Mouse (Mus musculus) kidney, adult 2 months (tissue): ENCODE data around the gene Arhgdib.

ENCODE experiments used
- CTCF ChIP-seq: fragments of 200-500 bp; conservative IDR thresholded peaks from 2 replicates; pipeline ENCODE4 v1.5.1; 2011; ENCODE audit warnings: low read depth, mild to moderate bottlenecking, control low read depth, low read length, moderate library complexity, mixed read lengths; ENCODE audit not compliant: insufficient read depth, insufficient read length
- POLR2A ChIP-seq: fragments of 200-500 bp; IDR thresholded peaks from one replicate; pipeline ENCODE4 v1.6.1; 2011; ENCODE audit warnings: low read depth, low read length, control low read depth

DNA sequence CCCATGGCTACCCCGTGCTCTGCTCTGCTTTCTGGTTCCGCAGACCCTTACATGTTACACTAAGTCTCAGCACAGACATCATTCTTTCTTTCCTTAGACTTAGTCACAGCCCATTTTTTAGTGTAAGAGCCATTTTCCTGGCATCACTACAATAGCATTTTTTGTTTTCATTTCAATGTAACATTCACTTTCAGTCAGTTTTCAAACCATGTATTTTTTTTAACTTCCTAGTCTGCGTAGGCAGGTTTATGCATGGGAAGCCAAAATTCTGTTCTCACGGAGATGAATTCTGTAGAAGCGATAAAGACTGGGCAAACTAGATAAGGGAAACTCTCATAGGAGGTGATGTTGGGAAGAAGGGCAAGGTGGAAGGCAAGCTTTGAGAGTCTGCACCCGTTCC, 52.1 kb downstream of the Arhgdib start:
- no peak for TF ChIP-seq POLR2A
- TF ChIP-seq CTCF: no peak
